Mouse (Mus musculus) right cerebral cortex, postnatal 14 days (tissue): Measurements from ENCODE around the gene Bhlhe41.
A peak's percentile ranks its signal among the peaks of the same experiment; 100 is the strongest.

ENCODE experiments used
- DNase-seq: peaks from one replicate; pipeline ENCODE4 v3.0.0; 2022

The Bhlhe41 gene

GRCm38 (mm10) chr6:145865289-145865885 is at the start of gene Bhlhe41:
TSS of gene Bhlhe41 (minus strand) at chr6:145865558.
- peak; percentile 74 for DNase-seq

GRCm38 (mm10) chr6:145912232-145912631 is 46.9 kb upstream of the Bhlhe41 start:
- DNase-seq = no peak

- DNase-seq = no peak
Measured at GRCm38 (mm10) chr6:145910469-145911426, 45.4 kb upstream of the Bhlhe41 start.

- no peak for DNase-seq
Measured at GRCm38 (mm10) chr6:145909943-145910342, 44.6 kb upstream of the Bhlhe41 start.

GRCm38 (mm10) chr6:145906096-145906890 is 40.9 kb upstream of the Bhlhe41 start:
- no peak for DNase-seq

GRCm38 (mm10) chr6:145904616-145905015 is 39.3 kb upstream of the Bhlhe41 start:
- DNase-seq = no peak

- no peak for DNase-seq
Measured at GRCm38 (mm10) chr6:145904169-145904568, 38.8 kb upstream of the Bhlhe41 start.

GRCm38 (mm10) chr6:145894669-145895342 is 29.4 kb upstream of the Bhlhe41 start:
- DNase-seq = no peak

- DNase-seq = no peak
Measured at GRCm38 (mm10) chr6:145893366-145894021, 28.1 kb upstream of the Bhlhe41 start.

GRCm38 (mm10) chr6:145892381-145893265 is 27.3 kb upstream of the Bhlhe41 start:
- DNase-seq = no peak

GRCm38 (mm10) chr6:145891951-145892350 is 26.6 kb upstream of the Bhlhe41 start:
- DNase-seq = no peak

GRCm38 (mm10) chr6:145887719-145888118 is 22.4 kb upstream of the Bhlhe41 start:
- DNase-seq = no peak

- no peak for DNase-seq
Measured at GRCm38 (mm10) chr6:145886277-145886676, 20.9 kb upstream of the Bhlhe41 start.

GRCm38 (mm10) chr6:145885069-145885468 is 19.7 kb upstream of the Bhlhe41 start:
- no peak for DNase-seq

- no peak for DNase-seq
Measured at GRCm38 (mm10) chr6:145883668-145884067, 18.3 kb upstream of the Bhlhe41 start.

GRCm38 (mm10) chr6:145883010-145883409 is 17.7 kb upstream of the Bhlhe41 start:
- DNase-seq = no peak

GRCm38 (mm10) chr6:145880609-145881008 is 15.3 kb upstream of the Bhlhe41 start:
- DNase-seq = no peak

GRCm38 (mm10) chr6:145876986-145877735 is 11.8 kb upstream of the Bhlhe41 start:
- peak; percentile 22 for DNase-seq

GRCm38 (mm10) chr6:145873354-145873753 is 8.0 kb upstream of the Bhlhe41 start:
- no peak for DNase-seq

GRCm38 (mm10) chr6:145872010-145872409 is 6.7 kb upstream of the Bhlhe41 start:
- DNase-seq = no peak
